Mouse (Mus musculus) CH12.LX (cell line): ENCODE data around the gene App. TPM values are rescaled to one million over a fixed set of nuclear protein-coding genes. Genes with fewer than 3 reads are reported as not detected.

Source experiments
- DNase-seq: peaks from one replicate; pipeline ENCODE4 v3.0.0-alpha.2; 2013; ENCODE audit errors: extremely low read depth
- H3K27ac ChIP-seq: 2 replicates; pipeline ENCODE4 v1.5.1; 2012; ENCODE audit warnings: low read depth, mild to moderate bottlenecking, control low read depth, moderate library complexity; ENCODE audit not compliant: insufficient read depth
- H3K27me3 ChIP-seq: replicated peaks from 2 replicates; pipeline ENCODE3; 2012; ENCODE audit warnings: inconsistent platforms
- H3K36me3 ChIP-seq, 2 experiments: replicated peaks in 1 of 2; 2 replicates each; pipeline versions ENCODE3 to v1.6.1; 2012; ENCODE audit warnings: inconsistent platforms in 1 of 2, low read length in 1 of 2, mild to moderate bottlenecking in 1 of 2, mixed read lengths in 1 of 2, moderate library complexity in 1 of 2; ENCODE audit not compliant: control insufficient read depth in 1 of 2, insufficient read depth in 1 of 2
- H3K4me1 ChIP-seq, 2 experiments: 2 replicates each; pipeline ENCODE4 v1.6.1; 2012; ENCODE audit warnings: inconsistent platforms in 1 of 2, moderate library complexity in 1 of 2; ENCODE audit not compliant: insufficient read depth in 2 of 2, control insufficient read depth in 1 of 2
- H3K4me2 ChIP-seq: 2 replicates; pipeline ENCODE4 v1.6.1; 2012; ENCODE audit warnings: low read depth, mild to moderate bottlenecking, control low read depth; ENCODE audit not compliant: poor library complexity, insufficient read depth, severe bottlenecking
- H3K4me3 ChIP-seq, 3 experiments: fragments of 150-350 bp in 1 of 3; sonication (generic) in 1 of 3; replicated peaks in 1 of 3; 2 replicates each; pipeline versions ENCODE3 to v1.5.1; 2011 to 2012; ENCODE audit warnings: low read depth in 2 of 3, low read length in 2 of 3, mild to moderate bottlenecking in 2 of 3, moderate library complexity in 2 of 3, control low read depth in 1 of 3, improper control_type of control experiment in 1 of 3, inconsistent platforms in 1 of 3, mixed read lengths in 1 of 3; ENCODE audit not compliant: poor library complexity in 1 of 3
- H3K79me2 ChIP-seq: replicated peaks from 2 replicates; pipeline ENCODE4 v1.6.1; 2012; ENCODE audit warnings: mild to moderate bottlenecking, moderate library complexity; ENCODE audit not compliant: control insufficient read depth, poor library complexity, insufficient read depth, severe bottlenecking; ENCODE audit errors: extremely low read depth
- H3K9ac ChIP-seq: 2 replicates; pipeline ENCODE4 v1.6.1; 2012; ENCODE audit warnings: low read depth, mild to moderate bottlenecking, control low read depth, moderate library complexity; ENCODE audit not compliant: insufficient read depth
- H3K9me3 ChIP-seq: replicated peaks from 2 replicates; pipeline ENCODE3; 2012; ENCODE audit warnings: low read length, inconsistent platforms, mixed read lengths
- BHLHE40 ChIP-seq: IDR thresholded peaks from 2 replicates; pipeline ENCODE4 v1.6.1; 2011; ENCODE audit warnings: mild to moderate bottlenecking, low read depth, low read length, improper control_type of control experiment
- CHD1 ChIP-seq: IDR thresholded peaks from 2 replicates; pipeline ENCODE4 v1.6.1; 2012; ENCODE audit warnings: low read depth, low read length, improper control_type of control experiment, inconsistent platforms
- E2F4 ChIP-seq: IDR thresholded peaks from 2 replicates; pipeline ENCODE4 v1.6.1; 2011; ENCODE audit warnings: low read depth, low read length, improper control_type of control experiment; ENCODE audit not compliant: insufficient replicate concordance
- EP300 ChIP-seq: IDR thresholded peaks from 2 replicates; pipeline ENCODE4 v1.6.1; 2011; ENCODE audit warnings: low read length, improper control_type of control experiment
- GABPA ChIP-seq: IDR thresholded peaks from 2 replicates; pipeline ENCODE4 v1.6.1; 2012; ENCODE audit warnings: low read depth, low read length, improper control_type of control experiment, inconsistent platforms; ENCODE audit not compliant: insufficient replicate concordance
- JUN ChIP-seq: IDR thresholded peaks from 2 replicates; pipeline ENCODE4 v1.6.1; 2011; ENCODE audit warnings: low read depth, mild to moderate bottlenecking, low read length, improper control_type of control experiment, moderate library complexity; ENCODE audit not compliant: insufficient read depth
- JUND ChIP-seq: conservative IDR thresholded peaks from 2 replicates; pipeline ENCODE4 v1.6.1; 2011; ENCODE audit warnings: low read depth, low read length, improper control_type of control experiment
- MAFK ChIP-seq: IDR thresholded peaks from 2 replicates; pipeline ENCODE4 v1.6.1; 2011; ENCODE audit warnings: low read length, improper control_type of control experiment; ENCODE audit not compliant: insufficient replicate concordance
- MEF2A ChIP-seq: IDR thresholded peaks from 2 replicates; pipeline ENCODE4 v1.6.1; 2014; ENCODE audit warnings: low read depth, mild to moderate bottlenecking, inconsistent platforms, low read length, improper control_type of control experiment, borderline replicate concordance
- PAX5 ChIP-seq: IDR thresholded peaks from 2 replicates; pipeline ENCODE4 v1.6.1; 2012; ENCODE audit warnings: low read length, inconsistent platforms, mixed read lengths
- POLR2A ChIP-seq: IDR thresholded peaks from 2 replicates; pipeline ENCODE4 v1.6.1; 2011; ENCODE audit warnings: low read depth, mild to moderate bottlenecking, improper control_type of control experiment, low read length
- POLR2AphosphoS2 ChIP-seq: IDR thresholded peaks from 2 replicates; pipeline ENCODE4 v1.6.1; 2011; ENCODE audit warnings: low read depth, low read length, improper control_type of control experiment
- SMC3 ChIP-seq: IDR thresholded peaks from 2 replicates; pipeline ENCODE4 v1.6.1; 2011; ENCODE audit warnings: low read depth, low read length, improper control_type of control experiment
- TCF12 ChIP-seq: IDR thresholded peaks from 2 replicates; pipeline ENCODE4 v1.6.1; 2014; ENCODE audit warnings: low read depth, mild to moderate bottlenecking, inconsistent platforms, low read length, improper control_type of control experiment
- USF1 ChIP-seq: IDR thresholded peaks from 2 replicates; pipeline ENCODE4 v1.6.1; 2014; ENCODE audit warnings: low read depth, mild to moderate bottlenecking, inconsistent platforms, low read length, improper control_type of control experiment
- ZC3H11A ChIP-seq: IDR thresholded peaks from 2 replicates; pipeline ENCODE4 v1.6.1; 2012; ENCODE audit warnings: low read depth, mild to moderate bottlenecking, inconsistent platforms, low read length, improper control_type of control experiment
- ZKSCAN1 ChIP-seq: IDR thresholded peaks from 2 replicates; pipeline ENCODE4 v1.6.1; 2012; ENCODE audit warnings: low read depth, inconsistent platforms, low read length, improper control_type of control experiment, borderline replicate concordance
- dilution Hi-C: fragments of 300-500 bp; cut with MboI; formaldehyde crosslinking; loops from 2 replicates; pipeline ENCODE4 v1.14.3; 2020; ENCODE audit warnings: low sequenced_read_pairs; ENCODE audit not compliant: extremely low pct_unique_long_range_greater_than_20kb, extremely low pct_ligation_motif_present
- in situ Hi-C: fragments of 300-500 bp; cut with MboI; formaldehyde crosslinking; loops from 3 replicates; pipeline ENCODE4 v1.14.3; 2019; ENCODE audit warnings: low sequenced_read_pairs, low pct_ligation_motif_present, low pct_unique_long_range_greater_than_20kb, mixed read lengths
- polyA plus RNA-seq: library from polyadenylated mRNA; unstranded; fragments of >175 nt; gene quantifications from 2 replicates; pipeline ENCODE4 v1.2.1, GENCODE M21; 2012; ENCODE audit warnings: low read depth; ENCODE audit not compliant: insufficient read length
- total RNA-seq, 2 experiments: library from RNA; depleted of rRNA; stranded (reverse); fragments of 300-350 nt in 1 of 2; fragments of >200 nt in 1 of 2; gene quantifications; 2 replicates each; pipeline ENCODE4 v1.2.3; 2012 to 2014

The App gene
- total and polyA plus RNA-seq, 3 experiments = 31.1 to 99.2 (median 84.1) TPM

GRCm38 (mm10) chr16:85066227-85066626, 107.3 kb downstream of the App start:
- no peak for DNase-seq
- Histone ChIP-seq H3K27ac (no peak overlapping the region), H3K4me1 (peaks cover 3 to 12% of the 10 kb centered on the region in 2 experiments), H3K9ac (no peak overlapping the region), H3K36me3 (peaks cover 10 to 52% of the 10 kb centered on the region in 2 experiments), H3K4me3 (no peak overlapping the region), H3K9me3 (peaks cover 7% of the 10 kb centered on the region), H3K79me2 (no peaks in the 10 kb centered on the region), H3K4me2 (no peak overlapping the region), H3K27me3 (no peaks in the 10 kb centered on the region)
- dilution Hi-C loops (no loop called here), in situ Hi-C loops (no loop called here)
- no peak for TF ChIP-seq MAFK

- Histone ChIP-seq H3K9me3 (peaks cover 8% of the 10 kb centered on the region), H3K27ac (no peak overlapping the region), H3K27me3 (no peaks in the 10 kb centered on the region), H3K4me1 (peaks cover 0 to 11% of the 10 kb centered on the region in 2 experiments; a peak in 2 of 4 replicates), H3K9ac (no peak overlapping the region), H3K36me3 (peaks cover 13 to 57% of the 10 kb centered on the region in 2 experiments), H3K4me2 (no peak overlapping the region), H3K4me3 (no peak overlapping the region), H3K79me2 (no peaks in the 10 kb centered on the region)
- in situ Hi-C loops = no loop called here
- no peak for DNase-seq
- dilution Hi-C loops = no loop called here
- TF ChIP-seq E2F4 = no peak
- TF ChIP-seq JUND = no peak
- no peak for TF ChIP-seq GABPA
- no peak for TF ChIP-seq POLR2A
- TF ChIP-seq SMC3 = no peak
- TF ChIP-seq ZC3H11A = no peak
- TF ChIP-seq ZKSCAN1 = no peak
- TF ChIP-seq MEF2A = no peak
- no peak for TF ChIP-seq PAX5
- TF ChIP-seq CHD1 = no peak
- no peak for TF ChIP-seq JUN
- TF ChIP-seq EP300 = no peak
Observed at GRCm38 (mm10) chr16:85064800-85065199, 108.8 kb downstream of the App start.

GRCm38 (mm10) chr16:85062732-85063131, 110.8 kb downstream of the App start:
- dilution Hi-C loops = no loop called here
- H3K4me2 ChIP-seq = no peak overlapping the region
- H3K4me3 ChIP-seq = no peak overlapping the region
- no peak for DNase-seq
- TF ChIP-seq USF1 (no peak), TCF12 (no peak), BHLHE40 (no peak), POLR2AphosphoS2 (no peak), JUND (no peak), SMC3 (no peak)
- peaks cover 15 to 54% of the 10 kb centered on the region in 2 experiments for H3K36me3 ChIP-seq
- H3K4me1 ChIP-seq = peaks cover 0 to 11% of the 10 kb centered on the region in 2 experiments; a peak in 2 of 4 replicates
- H3K9me3 ChIP-seq = peaks cover 8% of the 10 kb centered on the region
- H3K27ac ChIP-seq = no peak overlapping the region
- no peaks in the 10 kb centered on the region for H3K27me3 ChIP-seq
- in situ Hi-C loops = no loop called here
- H3K9ac ChIP-seq = no peak overlapping the region
- no peaks in the 10 kb centered on the region for H3K79me2 ChIP-seq
